Mouse (Mus musculus) liver, postnatal 0 days (tissue): ENCODE measurements around the gene Oscp1.

Source experiments
- CTCF ChIP-seq: sonication (generic); IDR thresholded peaks from 2 replicates; pipeline ENCODE4 v1.5.1; 2016; ENCODE audit warnings: antibody characterized with exemption, low read depth
- EP300 ChIP-seq: IDR thresholded peaks from 2 replicates; pipeline ENCODE4 v1.6.1; 2016; ENCODE audit warnings: antibody characterized with exemption, low read depth, mild to moderate bottlenecking

GRCm38 (mm10) chr4:126104261-126105075, 46.1 kb downstream of the Oscp1 start:
- no peak for TF ChIP-seq CTCF
- no peak for TF ChIP-seq EP300
